Mouse (Mus musculus): ENCODE measurements at regions not wholly inside any gene's neighbourhood (a gene's known extent, or its start where the extent isn't known, plus 50 kb on each side); places are given as distances from the start of the nearest gene placed in this dataset.
A peak's percentile ranks its signal among the peaks of the same experiment; 100 is the strongest.
"Not testable (repeated sequence)": the region's sequence is repeated elsewhere in the genome, so short reads cannot be mapped to it uniquely, and the experiment has no call there.

GRCm38 (mm10) chr17:82846776-82847494 is 368.2 kb upstream of the Pkdcc start:
- no peak for DNase-seq (ENCODE audit: extremely low spot score, low spot score)
- H3K9me3 ChIP-seq: no peaks in the 10 kb centered on the region; the same call in 1 of the 2 replicates
- H3K27me3 ChIP-seq (ENCODE audit: poor library complexity, severe bottlenecking): no peaks in the 10 kb centered on the region
- no peak overlapping the region for H3K4me3 ChIP-seq
- no peak overlapping the region for H3K27ac ChIP-seq
- H3K4me1 ChIP-seq: no peaks in the 10 kb centered on the region
- H3K36me3 ChIP-seq (replicated peaks): no peaks in the 10 kb centered on the region
- WGBS: 76% methylated on average over 5 of the region's 5 CpGs

GRCm38 (mm10) chr17:82857199-82858147 is 357.6 kb upstream of the Pkdcc start:
- H3K27me3 ChIP-seq (ENCODE audit: poor library complexity, severe bottlenecking): no peaks in the 10 kb centered on the region
- peak; percentile 81 for DNase-seq (ENCODE audit: extremely low spot score, low spot score)
- H3K27ac ChIP-seq: peak overlapping the region; percentile 63; the same call in 1 of the 2 replicates
- H3K4me3 ChIP-seq: peak overlapping the region; percentile 38
- 16% methylated on average over 16 of the region's 16 CpGs for WGBS
- peaks cover 3% of the 10 kb centered on the region; the same call in 1 of the 2 replicates for H3K9me3 ChIP-seq
- no peaks in the 10 kb centered on the region for H3K36me3 ChIP-seq (replicated peaks)
- peaks cover 14% of the 10 kb centered on the region for H3K4me1 ChIP-seq

GRCm38 (mm10) chr17:82860391-82860790 is 354.7 kb upstream of the Pkdcc start:
- no peaks in the 10 kb centered on the region for H3K27me3 ChIP-seq (ENCODE audit: poor library complexity, severe bottlenecking)
- DNase-seq (ENCODE audit: extremely low spot score, low spot score): no peak
- H3K4me1 ChIP-seq: peaks cover 14% of the 10 kb centered on the region
- H3K36me3 ChIP-seq (replicated peaks): no peaks in the 10 kb centered on the region
- no peak overlapping the region for H3K27ac ChIP-seq
- whole genome bisulfite sequencing: 90% methylated on average over 5 of the region's 5 CpGs
- no peaks in the 10 kb centered on the region for H3K9me3 ChIP-seq
- no peak overlapping the region for H3K4me3 ChIP-seq

GRCm38 (mm10) chr17:82860966-82861365 is 354.1 kb upstream of the Pkdcc start:
- no peaks in the 10 kb centered on the region for H3K27me3 ChIP-seq (ENCODE audit: poor library complexity, severe bottlenecking)
- 93% methylated on average over 5 of the region's 5 CpGs for WGBS
- no peak for DNase-seq (ENCODE audit: extremely low spot score, low spot score)
- H3K36me3 ChIP-seq (replicated peaks): no peaks in the 10 kb centered on the region
- H3K9me3 ChIP-seq: no peaks in the 10 kb centered on the region
- no peak overlapping the region for H3K4me3 ChIP-seq
- peaks cover 14% of the 10 kb centered on the region for H3K4me1 ChIP-seq
- H3K27ac ChIP-seq: no peak overlapping the region

- no peak overlapping the region for H3K4me3 ChIP-seq
- H3K9me3 ChIP-seq: no peaks in the 10 kb centered on the region
- no peaks in the 10 kb centered on the region for H3K4me1 ChIP-seq
- H3K27ac ChIP-seq: no peak overlapping the region
- 91% methylated on average over 8 of the region's 8 CpGs for WGBS
- H3K27me3 ChIP-seq (ENCODE audit: poor library complexity, severe bottlenecking): no peaks in the 10 kb centered on the region
- DNase-seq (ENCODE audit: extremely low spot score, low spot score): no peak
- no peaks in the 10 kb centered on the region for H3K36me3 ChIP-seq (replicated peaks)
Measured at GRCm38 (mm10) chr17:82877131-82877530, 338.0 kb upstream of the Pkdcc start.

- H3K4me3 ChIP-seq: no peak overlapping the region
- H3K27ac ChIP-seq: no peak overlapping the region
- no peaks in the 10 kb centered on the region for H3K4me1 ChIP-seq
- WGBS: 69% methylated on average over 2 of the region's 2 CpGs
- H3K27me3 ChIP-seq (ENCODE audit: poor library complexity, severe bottlenecking): no peaks in the 10 kb centered on the region
- H3K36me3 ChIP-seq (replicated peaks): no peaks in the 10 kb centered on the region
- H3K9me3 ChIP-seq: no peaks in the 10 kb centered on the region
- no peak for DNase-seq (ENCODE audit: extremely low spot score, low spot score)
Measured at GRCm38 (mm10) chr17:82900602-82901001, 314.5 kb upstream of the Pkdcc start.

- DNase-seq (ENCODE audit: extremely low spot score, low spot score): no peak
- H3K27ac ChIP-seq: no peak overlapping the region
- no peaks in the 10 kb centered on the region for H3K4me1 ChIP-seq
- H3K4me3 ChIP-seq: no peak overlapping the region
- WGBS: 84% methylated on average over 9 of the region's 9 CpGs
- H3K27me3 ChIP-seq (ENCODE audit: poor library complexity, severe bottlenecking): no peaks in the 10 kb centered on the region
- H3K9me3 ChIP-seq: no peaks in the 10 kb centered on the region
- H3K36me3 ChIP-seq (replicated peaks): no peaks in the 10 kb centered on the region
Measured at GRCm38 (mm10) chr17:82901098-82901891, 313.8 kb upstream of the Pkdcc start.

GRCm38 (mm10) chr17:82904961-82905360 is 310.1 kb upstream of the Pkdcc start:
- no peak for DNase-seq (ENCODE audit: extremely low spot score, low spot score)
- H3K4me3 ChIP-seq: no peak overlapping the region
- no peak overlapping the region for H3K27ac ChIP-seq
- no peaks in the 10 kb centered on the region for H3K27me3 ChIP-seq (ENCODE audit: poor library complexity, severe bottlenecking)
- H3K36me3 ChIP-seq (replicated peaks): no peaks in the 10 kb centered on the region
- no peaks in the 10 kb centered on the region for H3K9me3 ChIP-seq
- H3K4me1 ChIP-seq: no peaks in the 10 kb centered on the region
- WGBS: 92% methylated on average over 2 of the region's 2 CpGs

GRCm38 (mm10) chr17:82905483-82905882 is 309.6 kb upstream of the Pkdcc start:
- 84% methylated on average over 3 of the region's 3 CpGs for WGBS
- no peak overlapping the region for H3K27ac ChIP-seq
- no peaks in the 10 kb centered on the region for H3K27me3 ChIP-seq (ENCODE audit: poor library complexity, severe bottlenecking)
- no peaks in the 10 kb centered on the region for H3K4me1 ChIP-seq
- DNase-seq (ENCODE audit: extremely low spot score, low spot score): no peak
- H3K36me3 ChIP-seq (replicated peaks): no peaks in the 10 kb centered on the region
- no peaks in the 10 kb centered on the region for H3K9me3 ChIP-seq
- H3K4me3 ChIP-seq: no peak overlapping the region

GRCm38 (mm10) chr17:82909189-82909588 is 305.9 kb upstream of the Pkdcc start:
- Histone ChIP-seq H3K27me3 (ENCODE audit: poor library complexity, severe bottlenecking) (no peaks in the 10 kb centered on the region), H3K27ac (no peak overlapping the region), H3K36me3 (replicated peaks) (no peaks in the 10 kb centered on the region), H3K4me1 (no peaks in the 10 kb centered on the region), H3K9me3 (no peaks in the 10 kb centered on the region), H3K4me3 (no peak overlapping the region)
- no peak for DNase-seq (ENCODE audit: extremely low spot score, low spot score)
- 80% methylated on average over 2 of the region's 2 CpGs for WGBS

GRCm38 (mm10) chr17:82922986-82923385 is 292.1 kb upstream of the Pkdcc start:
- not testable (repeated sequence) for H3K36me3 ChIP-seq (replicated peaks); H3K9me3 ChIP-seq; H3K27me3 ChIP-seq (ENCODE audit: poor library complexity, severe bottlenecking); H3K27ac ChIP-seq; H3K4me3 ChIP-seq; H3K4me1 ChIP-seq; DNase-seq (ENCODE audit: extremely low spot score, low spot score)
- 88% methylated on average over 4 of the region's 4 CpGs for WGBS

- H3K27me3 ChIP-seq (ENCODE audit: poor library complexity, severe bottlenecking): no peaks in the 10 kb centered on the region
- no peaks in the 10 kb centered on the region for H3K9me3 ChIP-seq
- no peak for DNase-seq (ENCODE audit: extremely low spot score, low spot score)
- H3K4me1 ChIP-seq: no peaks in the 10 kb centered on the region
- H3K36me3 ChIP-seq (replicated peaks): no peaks in the 10 kb centered on the region
- no peak overlapping the region for H3K27ac ChIP-seq
- H3K4me3 ChIP-seq: no peak overlapping the region
- WGBS: 83% methylated on average over 2 of the region's 2 CpGs
Measured at GRCm38 (mm10) chr17:82925751-82926150, 289.3 kb upstream of the Pkdcc start.
